Mouse (Mus musculus): ENCODE data around the gene Rgs3.

DNA sequence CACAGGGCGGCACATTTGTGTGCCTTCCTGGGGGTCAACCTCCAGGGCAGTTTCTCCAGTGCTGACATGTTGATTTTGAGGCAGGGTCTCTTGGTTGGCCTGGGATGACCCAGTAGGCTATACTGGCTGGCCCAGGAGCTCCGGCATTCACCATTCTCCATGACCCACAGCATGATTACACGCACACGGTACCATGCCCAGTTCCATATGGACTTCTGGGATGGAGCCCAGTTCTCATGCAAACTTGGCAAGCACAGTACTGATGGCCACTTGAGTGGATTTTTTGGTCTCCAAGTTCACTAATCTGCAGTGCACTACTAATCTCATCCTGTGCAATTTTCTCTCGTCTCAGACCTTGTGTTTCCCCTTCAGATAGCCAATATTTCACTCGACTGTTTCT, 8.0 kb downstream of the Rgs3 start:
- TF ChIP-seq CTCF (IDR thresholded peaks at IDR 0.05; ENCODE audit: low read depth, low read length) (no peak), POLR2A (IDR thresholded peaks at IDR 0.05; ENCODE audit: extremely low read depth, insufficient read depth, low read length) (no peak)
